Mouse (Mus musculus) ES-E14 (cell line): ENCODE data around the gene Ost4. TPM values are rescaled to one million over a fixed set of nuclear protein-coding genes. Genes with fewer than 3 reads are reported as not detected.

Experiments
- DNase-seq: peaks from one replicate; pipeline ENCODE4 v3.0.0-alpha.2; 2013; ENCODE audit warnings: low read depth, low spot score
- H3K27ac ChIP-seq: 2 replicates; pipeline ENCODE4 v1.5.1; 2012; ENCODE audit warnings: low read depth, mild to moderate bottlenecking, low read length, moderate library complexity, mixed read lengths; ENCODE audit not compliant: poor library complexity, insufficient read depth, severe bottlenecking
- H3K36me3 ChIP-seq: 2 replicates; pipeline ENCODE4 v1.6.1; 2012; ENCODE audit warnings: mild to moderate bottlenecking, low read length, moderate library complexity, mixed read lengths; ENCODE audit not compliant: control insufficient read depth, poor library complexity, insufficient read depth, severe bottlenecking
- H3K4me1 ChIP-seq, 2 experiments: fragments of 150-350 bp in 1 of 2; sonication (generic) in 1 of 2; 2 replicates each; pipeline ENCODE4 v1.6.1; 2012; ENCODE audit warnings: low read length in 2 of 2, mild to moderate bottlenecking in 1 of 2, mixed read lengths in 1 of 2; ENCODE audit not compliant: control insufficient read depth in 2 of 2, insufficient read depth in 2 of 2, poor library complexity in 1 of 2
- H3K4me3 ChIP-seq, 2 experiments: fragments of 150-350 bp in 1 of 2; sonication (generic) in 1 of 2; 2 replicates each; pipeline ENCODE4 v1.5.1; 2012; ENCODE audit warnings: low read length in 2 of 2, low read depth in 1 of 2, mild to moderate bottlenecking in 1 of 2, mixed read lengths in 1 of 2; ENCODE audit not compliant: insufficient read depth in 1 of 2, poor library complexity in 1 of 2, severe bottlenecking in 1 of 2
- H3K9ac ChIP-seq: 2 replicates; pipeline ENCODE4 v1.6.1; 2012; ENCODE audit warnings: low read depth, mild to moderate bottlenecking, low read length, mixed read lengths; ENCODE audit not compliant: poor library complexity, insufficient read depth, severe bottlenecking
- H3K9me3 ChIP-seq: fragments of 150-350 bp; sonication (generic); 2 replicates; pipeline ENCODE4 v1.6.1; 2012; ENCODE audit warnings: low read depth, mild to moderate bottlenecking, low read length; ENCODE audit not compliant: control insufficient read depth, insufficient read depth
- CHD2 ChIP-seq: IDR thresholded peaks from 2 replicates; pipeline ENCODE4 v1.6.1; 2014; ENCODE audit warnings: mild to moderate bottlenecking, low read depth, low read length, inconsistent platforms
- HCFC1 ChIP-seq: IDR thresholded peaks from 2 replicates; pipeline ENCODE4 v1.6.1; 2012; ENCODE audit warnings: low read length, inconsistent platforms, borderline replicate concordance; ENCODE audit not compliant: insufficient read depth
- MAFK ChIP-seq: IDR thresholded peaks from 2 replicates; pipeline ENCODE4 v1.6.1; 2014; ENCODE audit warnings: mild to moderate bottlenecking, low read depth, low read length, inconsistent platforms; ENCODE audit not compliant: insufficient read depth
- ZC3H11A ChIP-seq: IDR thresholded peaks from 2 replicates; pipeline ENCODE4 v1.6.1; 2012; ENCODE audit warnings: low read depth, mild to moderate bottlenecking, inconsistent platforms, low read length, borderline replicate concordance
- ZNF384 ChIP-seq: IDR thresholded peaks from 2 replicates; pipeline ENCODE4 v1.6.1; 2012; ENCODE audit warnings: low read depth, low read length, inconsistent platforms
- in situ Hi-C, 2 experiments: fragments of 600-800 bp; cut with MboI; formaldehyde crosslinking; loops; one replicate each; pipeline ENCODE4 v1.15.1; 2025; ENCODE audit warnings: low sequenced_read_pairs in 2 of 2, inconsistent platforms in 1 of 2; ENCODE audit not compliant: unreplicated experiment in 2 of 2
- total RNA-seq: library from RNA; depleted of rRNA; stranded (reverse); fragments of 300-350 nt; gene quantifications from 2 replicates; pipeline ENCODE4 v1.2.3, GENCODE M21; 2012

Gene Ost4
- total RNA-seq, 1 experiment = 229 TPM

DNA sequence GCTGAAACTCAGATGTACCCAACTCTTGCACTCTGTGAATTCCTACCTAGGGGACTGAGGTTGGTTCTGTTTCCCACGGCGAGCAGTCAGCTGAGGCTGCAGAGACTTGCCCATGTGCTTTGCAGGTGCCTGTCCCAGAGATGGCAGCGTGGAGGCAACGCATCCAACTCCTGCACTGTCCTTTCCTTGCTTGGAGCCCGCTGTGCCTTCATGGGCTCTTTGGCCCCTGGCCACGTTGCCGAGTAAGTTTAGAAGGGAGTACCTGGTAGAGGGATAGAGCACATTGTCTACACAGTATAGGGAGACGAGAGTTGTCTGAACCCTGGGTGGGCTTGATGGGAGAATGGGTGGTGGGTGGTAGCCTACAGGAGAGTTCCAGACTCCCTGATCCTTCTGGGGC lies 17.0 kb upstream of the Ost4 start:
- H3K27ac ChIP-seq = no peak overlapping the region
- no peak for DNase-seq
- TF ChIP-seq ZC3H11A = no peak
- no peak for TF ChIP-seq MAFK
- no peak for TF ChIP-seq ZNF384
- no peak for TF ChIP-seq HCFC1
- no peaks in the 10 kb centered on the region; the same call in 1 of the 2 replicates for H3K36me3 ChIP-seq
- in situ Hi-C loops = loop anchor here in 1 of 2 experiments (25.0 kb wide), 1 partner anchor 112 kb away; the partner anchor contains the start of gene Mapre3
- no peak overlapping the region for H3K4me3 ChIP-seq
- H3K4me1 ChIP-seq = peaks cover 0 to 18% of the 10 kb centered on the region in 2 experiments; a peak in 3 of 4 replicates
- no peaks in the 10 kb centered on the region for H3K9me3 ChIP-seq
- no peak overlapping the region for H3K9ac ChIP-seq

GRCm38 (mm10) chr5:30923119-30923518 lies 15.5 kb upstream of the Ost4 start:
- Histone ChIP-seq H3K27ac (no peak overlapping the region), H3K36me3 (no peaks in the 10 kb centered on the region; the same call in 1 of the 2 replicates), H3K4me1 (peaks cover 0 to 25% of the 10 kb centered on the region in 2 experiments; a peak in 3 of 4 replicates), H3K4me3 (no peak overlapping the region), H3K9ac (no peak overlapping the region), H3K9me3 (no peaks in the 10 kb centered on the region)
- TF ChIP-seq MAFK (no peak), CHD2 (no peak), HCFC1 (no peak), ZNF384 (no peak), ZC3H11A (no peak)
- in situ Hi-C loops = no loop called here
- DNase-seq = no peak

DNA sequence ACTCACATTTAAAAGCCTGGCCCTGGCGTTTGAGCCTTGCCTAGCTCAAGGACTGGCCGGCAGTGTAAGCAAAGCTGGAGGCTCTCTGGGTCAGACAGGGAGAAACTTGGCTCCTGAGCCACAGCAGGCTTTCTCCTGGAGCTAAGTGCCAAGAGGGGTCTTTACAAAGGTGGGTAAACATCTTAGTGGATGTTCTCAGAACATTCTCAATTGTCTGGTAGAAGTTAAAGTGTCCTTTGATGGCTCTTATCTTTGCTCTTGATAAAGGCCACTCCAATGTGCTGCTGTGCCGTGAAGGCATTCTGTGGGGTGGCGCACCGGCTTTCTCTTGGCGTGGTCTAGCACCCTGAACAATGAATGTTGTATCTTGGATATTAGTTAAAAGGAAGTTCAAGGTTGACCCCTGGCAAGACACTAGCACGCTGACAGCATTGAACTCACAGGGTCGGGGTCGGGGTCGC lies 15.0 kb upstream of the Ost4 start:
- no peaks in the 10 kb centered on the region; the same call in 1 of the 2 replicates for H3K36me3 ChIP-seq
- DNase-seq = no peak
- TF ChIP-seq ZC3H11A (no peak), MAFK (no peak), CHD2 (no peak), HCFC1 (no peak), ZNF384 (no peak)
- H3K9ac ChIP-seq = no peak overlapping the region
- no peaks in the 10 kb centered on the region for H3K9me3 ChIP-seq
- in situ Hi-C loops = no loop called here
- H3K4me1 ChIP-seq = peaks cover 0 to 30% of the 10 kb centered on the region in 2 experiments; a peak in 3 of 4 replicates
- H3K27ac ChIP-seq = no peak overlapping the region
- no peak overlapping the region for H3K4me3 ChIP-seq

- DNase-seq = peak; percentile 89
- Histone ChIP-seq H3K4me3 (peak within 1 kb of the TSS; percentile 72 to 79), H3K9ac (peak within 1 kb of the TSS; percentile 61), H3K36me3 (no peaks in the 10 kb centered on the region; the same call in 1 of the 2 replicates), H3K4me1 (peaks cover 0 to 32% of the 10 kb centered on the region in 2 experiments; a peak in 3 of 4 replicates), H3K9me3 (no peaks in the 10 kb centered on the region), H3K27ac (no peak within 1 kb of the TSS)
- in situ Hi-C loops = no loop called here
- no peak for TF ChIP-seq ZNF384
- TF ChIP-seq ZC3H11A = no peak
- TF ChIP-seq MAFK = no peak
- no peak for TF ChIP-seq HCFC1
- TF ChIP-seq CHD2 = no peak
Measured at GRCm38 (mm10) chr5:30921256-30922033, 13.9 kb upstream of the Ost4 start, which contains the start of gene Khk. Gene Khk (plus strand): TSS chr5:30921431.
